Mouse (Mus musculus) megakaryocyte progenitor cell, adult 5-6 weeks (primary cell): ENCODE results near the gene Csf3r. TPM values are rescaled to one million over a fixed set of nuclear protein-coding genes. Genes with fewer than 3 reads are reported as not detected.

Source experiments
- total RNA-seq, 2 experiments: library from RNA; stranded (forward) in 1 of 2; stranded (reverse) in 1 of 2; fragments of 157-497, 149-512 nt in 1 of 2; fragments of 200-1000 nt in 1 of 2; gene quantifications; 2 replicates each; pipeline versions ENCODE4 v1.2.3 to v1.2.4; 2015 to 2017

The Csf3r gene
- total RNA-seq, 2 experiments from 2014 or later: 76.9 to 119 TPM

Other genes with a start within 250 kb of the Csf3r start
- 196 and 200 TPM in 2 replicates for gene Mrps15, start 22.4 kb downstream of the Csf3r start, total RNA-seq (2015)
- gene Mrps15, start 22.4 kb downstream of the Csf3r start, total RNA-seq (2017): 76.1 and 90.5 TPM in 2 replicates
- 13.5 and 15.5 TPM in 2 replicates for gene Oscp1, start 34.0 kb downstream of the Csf3r start, total RNA-seq (2015)
- gene Oscp1, start 34.0 kb downstream of the Csf3r start, total RNA-seq (2017): 20.3 and 31.9 TPM in 2 replicates
- gene Lsm10, start 72.1 kb downstream of the Csf3r start, total RNA-seq (2015): 20.4 and 25.1 TPM in 2 replicates
- 14.7 and 15.9 TPM in 2 replicates for gene Lsm10, start 72.1 kb downstream of the Csf3r start, total RNA-seq (2017)
- 6.5 and 7.3 TPM in 2 replicates for gene Stk40, start 79.4 kb downstream of the Csf3r start, total RNA-seq (2015)
- 5.9 and 6.0 TPM in 2 replicates for gene Stk40, start 79.4 kb downstream of the Csf3r start, total RNA-seq (2017)
- gene Eva1b, start 123.2 kb downstream of the Csf3r start, total RNA-seq (2015): 0.12 and 0.94 TPM in 2 replicates
- gene Eva1b, start 123.2 kb downstream of the Csf3r start, total RNA-seq (2017): 1.7 TPM in 1 of 2 replicates, not detected in the other
- 0.07 and 0.91 TPM in 2 replicates for gene Sh3d21, start 138.9 kb downstream of the Csf3r start, total RNA-seq (2015)
- gene Sh3d21, start 138.9 kb downstream of the Csf3r start, total RNA-seq (2017): 0.14 TPM in 1 of 2 replicates, not detected in the other
- 172 and 184 TPM in 2 replicates for gene Thrap3, start 178.2 kb downstream of the Csf3r start, total RNA-seq (2015)
- 286 and 377 TPM in 2 replicates for gene Thrap3, start 178.2 kb downstream of the Csf3r start, total RNA-seq (2017)
- 18.8 and 21.1 TPM in 2 replicates for gene Map7d1, start 231.8 kb downstream of the Csf3r start, total RNA-seq (2015)
- 35.8 and 39.6 TPM in 2 replicates for gene Map7d1, start 231.8 kb downstream of the Csf3r start, total RNA-seq (2017)
- 33.5 and 38.5 TPM in 2 replicates for gene Trappc3, start 237.8 kb downstream of the Csf3r start, total RNA-seq (2015)
- gene Trappc3, start 237.8 kb downstream of the Csf3r start, total RNA-seq (2017): 54.6 and 61.8 TPM in 2 replicates